Mouse (Mus musculus) stomach, embryonic 15.5 days (tissue): ENCODE data around the gene Vezf1. TPM values are rescaled to one million over a fixed set of nuclear protein-coding genes. Genes with fewer than 3 reads are reported as not detected.
"Not testable (repeated sequence)": the region's sequence is repeated elsewhere in the genome, so short reads cannot be mapped to it uniquely, and the experiment has no call there.

Experiments used
- ATAC-seq: fragments of 200-750 bp; cut with Nextera tagmentation; 2 replicates; pipeline ENCODE4 v1.8.0; 2017; ENCODE audit warnings: low read depth, moderate number of reproducible peaks, moderate TSS enrichment; ENCODE audit not compliant: insufficient read depth, low FRiP score
- H3K27ac ChIP-seq: fragments of 300-500 bp; sonication (generic); 2 replicates; pipeline ENCODE4 v1.5.1; 2015; ENCODE audit warnings: mild to moderate bottlenecking, inconsistent platforms
- H3K27me3 ChIP-seq: fragments of 300-500 bp; sonication (generic); replicated peaks from 2 replicates; pipeline ENCODE4 v1.6.1; 2015; ENCODE audit warnings: inconsistent platforms
- H3K36me3 ChIP-seq: fragments of 300-500 bp; sonication (generic); 2 replicates; pipeline ENCODE4 v1.6.1; 2015; ENCODE audit warnings: inconsistent platforms
- H3K4me1 ChIP-seq: fragments of 300-500 bp; sonication (generic); 2 replicates; pipeline ENCODE4 v1.6.1; 2015; ENCODE audit warnings: inconsistent platforms
- H3K4me2 ChIP-seq: fragments of 300-500 bp; sonication (generic); 2 replicates; pipeline ENCODE4 v1.6.1; 2015; ENCODE audit warnings: mild to moderate bottlenecking, inconsistent platforms
- H3K4me3 ChIP-seq: fragments of 300-500 bp; sonication (generic); replicated peaks from 2 replicates; pipeline ENCODE4 v1.5.1; 2015; ENCODE audit warnings: inconsistent platforms
- H3K9ac ChIP-seq: fragments of 300-500 bp; sonication (generic); 2 replicates; pipeline ENCODE4 v1.6.1; 2015; ENCODE audit warnings: inconsistent platforms
- H3K9me3 ChIP-seq: fragments of 300-500 bp; sonication (generic); 2 replicates; pipeline ENCODE4 v1.6.1; 2016; ENCODE audit warnings: inconsistent platforms
- whole genome bisulfite sequencing: fragments of 180-500 bp; shearing (Covaris S2); methylation state at CpG from one replicate; pipeline ENCODE4 v1.1.7; 2015; 5-methylcytosine and 5-hydroxymethylcytosine counted together
- polyA plus RNA-seq: library from polyadenylated mRNA; unstranded; fragments of >200 nt; fragmentation: Nextera tagmentation; extraction: Ambion mirVana; gene quantifications from 2 replicates; pipeline ENCODE4 v1.2.1, GENCODE M21; 2015

The Vezf1 gene
- polyA plus RNA-seq, 1 experiment from 2014 or later = 34.0 TPM

- not testable (repeated sequence) for H3K9ac ChIP-seq, H3K9me3 ChIP-seq, H3K27ac ChIP-seq, H3K4me3 ChIP-seq, H3K36me3 ChIP-seq, H3K27me3 ChIP-seq, ATAC-seq, H3K4me2 ChIP-seq
- 95% methylated on average over 3 of the region's 3 CpGs for WGBS
- peaks cover 23% of the 10 kb centered on the region for H3K4me1 ChIP-seq
Observed at GRCm38 (mm10) chr11:88045159-88045558, 22.9 kb upstream of the Vezf1 start.

- Histone ChIP-seq H3K4me3 (no peak overlapping the region), H3K9ac (no peak overlapping the region), H3K4me2 (peak overlapping the region; percentile 64), H3K36me3 (0 out of 2 replicates have a peak, but pooled peaks cover 6% of the 10 kb centered on the region), H3K4me1 (peaks cover 24% of the 10 kb centered on the region), H3K27me3 (no peaks in the 10 kb centered on the region), H3K27ac (no peak overlapping the region), H3K9me3 (no peaks in the 10 kb centered on the region)
- WGBS = 75% methylated on average over 4 of the region's 4 CpGs
- ATAC-seq = no peak
Observed at GRCm38 (mm10) chr11:88045878-88046277, 22.2 kb upstream of the Vezf1 start.

DNA sequence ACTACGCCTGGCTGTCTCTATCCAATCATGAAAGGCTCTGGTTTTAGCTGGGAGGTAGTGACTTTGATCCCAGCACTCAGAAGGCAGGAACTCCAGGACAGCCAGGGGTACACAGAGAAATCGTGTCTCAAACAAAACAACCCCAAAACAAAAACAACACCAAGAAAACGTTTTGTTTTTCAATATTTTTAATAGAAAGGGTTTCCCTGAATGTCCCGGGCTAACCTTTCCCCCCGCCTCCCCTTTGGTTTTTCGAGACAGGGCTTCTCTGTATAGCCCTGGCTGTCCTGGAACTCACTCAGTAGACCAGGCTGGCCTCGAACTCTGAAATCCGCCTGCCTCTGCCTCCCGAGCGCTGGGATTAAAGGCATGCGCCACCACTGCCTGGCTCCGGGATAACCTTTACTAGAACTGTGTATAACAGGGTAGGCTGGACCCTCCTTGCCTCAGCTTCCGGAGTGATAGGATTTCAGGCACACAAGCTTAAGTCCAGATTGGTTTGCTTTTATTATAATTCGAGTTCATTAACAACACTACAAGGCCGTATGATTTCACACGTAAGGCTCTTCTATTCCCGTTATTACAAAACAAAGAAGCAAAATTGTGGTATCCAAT lies 21.6 kb upstream of the Vezf1 start:
- Histone ChIP-seq H3K9ac (peak overlapping the region; percentile 19; the same call in 1 of the 2 replicates), H3K36me3 (0 out of 2 replicates have a peak, but pooled peaks cover 6% of the 10 kb centered on the region), H3K4me3 (peak overlapping the region; percentile 97), H3K4me1 (peaks cover 24% of the 10 kb centered on the region), H3K27ac (peak overlapping the region; percentile 99), H3K4me2 (peak overlapping the region; percentile 64), H3K27me3 (no peaks in the 10 kb centered on the region), H3K9me3 (no peaks in the 10 kb centered on the region)
- WGBS = 53% methylated on average over 17 of the region's 17 CpGs
- no peak for ATAC-seq

- H3K27ac ChIP-seq = peak within 1 kb of the TSS; percentile 99
- H3K9ac ChIP-seq = peak within 1 kb of the TSS; percentile 99
- H3K36me3 ChIP-seq = 0 out of 2 replicates have a peak, but pooled peaks cover 6% of the 10 kb centered on the region
- peaks cover 24% of the 10 kb centered on the region for H3K4me1 ChIP-seq
- no peaks in the 10 kb centered on the region for H3K9me3 ChIP-seq
- no peaks in the 10 kb centered on the region for H3K27me3 ChIP-seq
- WGBS = under 1% methylated on average over 60 of the region's 60 CpGs
- peak within 1 kb of the TSS; percentile 97 for H3K4me3 ChIP-seq
- peak within 1 kb of the TSS; percentile 68 for H3K4me2 ChIP-seq
- ATAC-seq = peak; percentile 91
Observed at GRCm38 (mm10) chr11:88046944-88047794, 20.9 kb upstream of the Vezf1 start, which contains the start of gene Srsf1. Gene Srsf1 (plus strand): TSS chr11:88047373.

DNA sequence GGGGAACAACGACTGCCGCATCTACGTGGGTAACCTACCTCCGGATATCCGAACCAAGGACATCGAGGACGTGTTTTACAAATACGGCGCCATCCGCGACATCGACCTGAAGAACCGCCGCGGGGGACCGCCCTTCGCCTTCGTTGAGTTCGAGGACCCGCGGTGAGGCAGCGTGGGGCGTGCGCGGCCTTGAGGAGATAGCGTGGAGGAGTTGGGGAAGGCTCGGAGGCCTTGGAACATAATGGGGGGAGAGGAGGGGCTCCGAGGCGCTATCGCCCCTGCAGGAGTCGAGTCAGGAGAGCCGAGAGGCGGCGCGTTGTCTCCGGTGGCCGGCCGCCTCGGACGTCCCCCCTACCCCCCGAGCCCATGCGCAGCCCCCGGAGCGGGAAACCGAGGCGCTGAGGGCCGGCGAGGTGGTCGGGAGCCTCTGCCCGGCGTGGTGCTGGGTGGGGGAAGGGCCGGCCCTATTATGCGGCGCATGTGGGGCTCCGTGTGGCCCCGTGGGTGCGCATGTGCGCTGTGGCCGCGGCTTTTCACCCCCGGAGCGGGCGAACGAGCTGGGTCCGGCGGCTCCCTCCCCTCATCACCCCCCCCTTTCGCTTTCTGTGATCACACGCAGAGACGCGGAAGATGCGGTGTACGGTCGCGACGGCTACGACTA lies 20.1 kb upstream of the Vezf1 start:
- Histone ChIP-seq H3K27me3 (no peaks in the 10 kb centered on the region), H3K9ac (peak overlapping the region; percentile 99), H3K4me1 (peaks cover 24% of the 10 kb centered on the region), H3K36me3 (peaks cover 9% of the 10 kb centered on the region; the same call in 1 of the 2 replicates), H3K4me2 (peak overlapping the region; percentile 68), H3K27ac (peak overlapping the region; percentile 99), H3K4me3 (peak overlapping the region; percentile 97), H3K9me3 (no peaks in the 10 kb centered on the region)
- WGBS = under 1% methylated on average over 65 of the region's 76 CpGs
- peak; percentile 67 for ATAC-seq

DNA sequence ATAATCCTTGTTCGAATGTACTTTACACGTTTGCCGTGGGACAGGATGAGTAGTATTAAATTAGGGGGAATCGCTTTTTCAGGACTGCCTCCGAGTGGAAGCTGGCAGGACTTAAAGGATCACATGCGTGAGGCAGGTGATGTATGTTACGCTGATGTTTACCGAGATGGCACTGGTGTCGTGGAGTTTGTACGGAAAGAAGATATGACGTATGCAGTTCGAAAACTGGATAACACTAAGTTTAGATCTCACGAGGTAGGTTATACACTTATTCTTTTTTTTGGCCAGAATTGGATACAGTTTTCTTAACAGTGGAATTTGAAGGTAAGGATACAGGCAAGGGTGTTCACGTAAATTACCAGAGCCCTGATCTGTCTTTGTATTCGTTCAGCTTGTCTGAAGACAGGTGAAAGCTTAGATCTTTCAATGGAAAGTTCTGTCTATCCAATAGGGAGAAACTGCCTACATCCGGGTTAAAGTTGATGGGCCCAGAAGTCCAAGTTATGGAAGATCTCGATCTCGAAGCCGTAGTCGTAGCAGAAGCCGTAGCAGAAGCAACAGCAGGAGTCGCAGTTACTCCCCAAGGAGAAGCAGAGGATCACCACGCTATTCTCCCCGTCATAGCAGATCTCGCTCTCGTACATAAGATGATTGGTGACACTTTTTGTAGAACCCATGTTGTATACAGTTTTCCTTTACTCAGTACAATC lies 19.0 kb upstream of the Vezf1 start:
- ATAC-seq = no peak
- peak overlapping the region; percentile 97 for H3K4me3 ChIP-seq
- peaks cover 12% of the 10 kb centered on the region; the same call in 1 of the 2 replicates for H3K36me3 ChIP-seq
- H3K27ac ChIP-seq = peak overlapping the region; percentile 99
- H3K4me1 ChIP-seq = peaks cover 24% of the 10 kb centered on the region
- WGBS = 12% methylated on average over 26 of the region's 26 CpGs
- H3K9ac ChIP-seq = peak overlapping the region; percentile 99; the same call in 1 of the 2 replicates
- peak overlapping the region; percentile 68 for H3K4me2 ChIP-seq
- no peaks in the 10 kb centered on the region for H3K27me3 ChIP-seq
- no peaks in the 10 kb centered on the region for H3K9me3 ChIP-seq

- Histone ChIP-seq H3K9ac (no peak overlapping the region), H3K9me3 (no peaks in the 10 kb centered on the region), H3K4me3 (peak overlapping the region; percentile 97; the same call in 1 of the 2 replicates), H3K4me1 (peaks cover 24% of the 10 kb centered on the region), H3K27me3 (no peaks in the 10 kb centered on the region), H3K27ac (no peak overlapping the region), H3K36me3 (peaks cover 12% of the 10 kb centered on the region; the same call in 1 of the 2 replicates), H3K4me2 (peak overlapping the region; percentile 68)
- no peak for ATAC-seq
Observed at GRCm38 (mm10) chr11:88049732-88050131, 18.3 kb upstream of the Vezf1 start.

DNA sequence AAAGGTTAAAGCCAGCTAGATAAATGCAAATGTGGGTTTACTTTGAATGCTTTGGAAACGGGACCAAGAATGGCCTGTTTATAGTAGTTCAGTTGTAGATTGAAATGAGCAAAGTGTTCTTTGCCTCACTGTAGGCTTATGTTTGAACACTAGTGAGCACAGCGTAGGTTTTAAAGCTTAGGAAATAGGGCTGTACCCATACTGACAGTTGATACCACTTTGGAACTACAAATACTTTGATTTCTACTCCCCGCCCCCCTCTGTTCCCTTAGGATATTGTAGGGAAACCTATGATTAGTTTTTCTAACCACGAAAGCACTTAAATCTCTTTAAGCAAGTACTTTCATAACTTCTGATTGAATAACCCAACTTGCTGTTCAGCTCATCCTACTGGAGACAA lies 15.4 kb upstream of the Vezf1 start:
- no peak for ATAC-seq
- peaks cover 14% of the 10 kb centered on the region; the same call in 1 of the 2 replicates for H3K4me1 ChIP-seq
- H3K27me3 ChIP-seq = no peaks in the 10 kb centered on the region
- no peak overlapping the region for H3K27ac ChIP-seq
- 85% methylated on average over 4 of the region's 4 CpGs for WGBS
- no peak overlapping the region for H3K4me2 ChIP-seq
- H3K9ac ChIP-seq = no peak overlapping the region
- H3K4me3 ChIP-seq = no peak overlapping the region
- peaks cover 12% of the 10 kb centered on the region; the same call in 1 of the 2 replicates for H3K36me3 ChIP-seq
- no peaks in the 10 kb centered on the region for H3K9me3 ChIP-seq

DNA sequence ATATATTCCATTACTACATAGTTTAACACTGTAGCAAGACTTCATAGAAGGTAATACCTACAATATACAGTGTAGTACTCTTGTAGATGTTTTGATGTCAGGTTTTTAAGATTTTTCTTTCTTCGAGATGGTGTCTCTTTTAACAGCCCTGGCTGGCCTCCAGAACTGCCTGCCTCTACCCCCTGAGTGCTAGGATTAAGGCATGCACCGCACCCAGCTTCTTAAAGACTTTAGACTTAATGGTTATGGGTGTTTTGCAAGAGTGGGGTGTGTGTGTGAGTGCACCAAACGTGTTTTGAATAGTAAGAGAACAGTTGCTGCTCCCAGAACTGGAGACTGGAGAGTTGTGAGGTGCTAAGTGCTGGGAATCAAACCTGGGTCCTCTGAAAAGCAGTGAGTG lies 14.3 kb upstream of the Vezf1 start:
- peaks cover 14% of the 10 kb centered on the region; the same call in 1 of the 2 replicates for H3K4me1 ChIP-seq
- H3K27me3 ChIP-seq = no peaks in the 10 kb centered on the region
- peaks cover 12% of the 10 kb centered on the region; the same call in 1 of the 2 replicates for H3K36me3 ChIP-seq
- no peak for ATAC-seq
- WGBS = 50% methylated on average over 3 of the region's 3 CpGs
- H3K4me2 ChIP-seq = no peak overlapping the region
- H3K9me3 ChIP-seq = no peaks in the 10 kb centered on the region
- no peak overlapping the region for H3K27ac ChIP-seq
- H3K9ac ChIP-seq = no peak overlapping the region
- no peak overlapping the region for H3K4me3 ChIP-seq

- Histone ChIP-seq H3K4me1 (peaks cover 7% of the 10 kb centered on the region; the same call in 1 of the 2 replicates), H3K27me3 (no peaks in the 10 kb centered on the region), H3K36me3 (peaks cover 12% of the 10 kb centered on the region; the same call in 1 of the 2 replicates), H3K27ac (no peak overlapping the region), H3K4me3 (no peak overlapping the region), H3K9ac (no peak overlapping the region), H3K9me3 (no peaks in the 10 kb centered on the region), H3K4me2 (no peak overlapping the region)
- no peak for ATAC-seq
- 70% methylated on average over 1 of the region's 1 CpGs for WGBS
Observed at GRCm38 (mm10) chr11:88054589-88054988, 13.5 kb upstream of the Vezf1 start.

DNA sequence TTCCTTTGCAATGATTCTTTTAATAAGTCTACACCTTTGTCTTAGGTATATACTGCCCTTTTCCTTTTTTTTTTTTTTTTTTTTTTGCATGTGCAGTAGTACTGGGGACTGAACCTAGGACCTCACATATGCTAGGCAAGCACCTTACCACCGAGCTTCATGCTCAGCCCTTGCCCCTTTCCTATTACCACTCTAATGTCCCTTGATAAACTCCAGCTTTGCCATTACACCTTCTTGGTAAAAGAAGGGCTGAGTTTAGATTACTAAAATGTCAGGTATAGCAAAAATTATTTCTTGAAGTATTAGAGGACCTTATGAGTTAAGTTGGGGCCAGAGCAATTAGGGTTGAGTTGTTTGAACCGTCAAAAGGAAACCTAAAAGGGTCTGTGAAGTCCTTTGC lies 12.3 kb upstream of the Vezf1 start:
- Histone ChIP-seq H3K9me3 (no peaks in the 10 kb centered on the region), H3K4me1 (no peaks in the 10 kb centered on the region), H3K27ac (no peak overlapping the region), H3K27me3 (no peaks in the 10 kb centered on the region), H3K4me3 (no peak overlapping the region), H3K9ac (no peak overlapping the region), H3K4me2 (no peak overlapping the region), H3K36me3 (peaks cover 7% of the 10 kb centered on the region; the same call in 1 of the 2 replicates)
- no peak for ATAC-seq
- 72% methylated on average over 2 of the region's 2 CpGs for WGBS
